Mouse (Mus musculus) neutrophil, adult 59 days (primary cell): ENCODE results near the gene Slc50a1. TPM values are rescaled to one million over a fixed set of nuclear protein-coding genes. Genes with fewer than 3 reads are reported as not detected.

ENCODE experiments used
- total RNA-seq, 2 experiments: library from RNA; stranded (reverse); gene quantifications; 1 replicate in 1 of 2; 2 replicates in 1 of 2; pipeline ENCODE4 v1.2.4; 2023

The Slc50a1 gene
- 10 to 100 TPM; 18.8 to 21.5 TPM for total RNA-seq

DNA sequence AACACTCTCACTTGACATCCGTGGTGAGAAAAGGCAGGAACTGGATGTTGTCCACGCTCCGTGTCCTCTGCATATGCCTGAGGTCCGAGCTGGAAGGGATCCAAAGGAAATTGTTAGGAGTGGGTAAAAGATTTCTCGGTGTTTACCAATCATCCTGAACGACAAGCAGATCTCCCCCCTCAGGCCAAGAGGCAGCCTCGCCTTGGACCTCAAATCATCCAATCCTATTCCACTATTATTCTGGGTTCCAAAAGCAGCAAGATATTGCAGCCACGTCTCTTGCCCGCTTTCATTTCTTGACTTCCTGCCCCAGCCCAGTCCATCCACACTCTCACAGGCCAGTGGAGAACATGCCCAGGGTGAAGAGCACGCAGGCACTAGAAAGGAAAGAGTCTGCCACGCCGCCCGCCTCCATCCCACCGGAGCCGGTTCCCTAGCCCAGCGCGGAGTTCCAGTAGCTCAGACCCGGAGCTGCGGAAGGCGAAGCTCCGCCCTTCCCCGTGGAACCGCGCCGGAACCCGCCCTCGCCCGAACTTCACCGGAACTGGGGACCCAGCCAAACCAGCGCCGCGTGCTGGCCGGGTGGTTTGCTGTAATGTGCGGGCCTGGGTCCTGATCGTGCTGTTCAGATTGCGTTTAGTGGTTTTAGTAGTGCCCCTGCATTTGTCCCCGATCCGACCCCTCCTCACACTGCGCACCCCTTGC is at the start of gene Slc50a1:
Slc50a1 (minus strand) TSS at position 520 of the 705 bp plus-strand sequence.

GRCm38 (mm10) chr3:89280606-89281511 is 10.5 kb upstream of the Slc50a1 start, which contains the start of gene Efna1:
TSS of gene Efna1 (minus strand) at chr3:89281142.

DNA sequence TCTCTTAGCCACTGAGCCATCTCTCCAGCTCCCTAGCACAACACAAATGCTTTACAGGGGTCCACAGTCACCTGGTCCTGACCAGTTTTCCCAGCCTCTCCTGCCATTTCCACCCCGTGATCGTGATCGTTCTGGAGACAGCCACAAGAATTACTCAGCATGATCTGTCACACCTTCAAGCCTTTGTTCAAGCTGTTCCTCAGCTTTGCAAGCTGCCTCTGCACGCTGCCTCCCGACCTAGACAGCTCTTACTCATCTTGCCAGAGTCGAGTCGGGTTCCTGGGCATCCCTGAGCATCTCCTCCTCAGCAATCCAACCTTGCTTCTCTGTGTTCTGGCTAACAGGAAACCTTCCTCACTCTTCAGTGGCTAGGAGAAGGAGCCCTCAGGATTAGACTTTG is 11.3 kb downstream of the Slc50a1 start, which contains the start of gene Dpm3:
Dpm3 (plus strand) TSS at position 283 of the 400 bp plus-strand sequence.

DNA sequence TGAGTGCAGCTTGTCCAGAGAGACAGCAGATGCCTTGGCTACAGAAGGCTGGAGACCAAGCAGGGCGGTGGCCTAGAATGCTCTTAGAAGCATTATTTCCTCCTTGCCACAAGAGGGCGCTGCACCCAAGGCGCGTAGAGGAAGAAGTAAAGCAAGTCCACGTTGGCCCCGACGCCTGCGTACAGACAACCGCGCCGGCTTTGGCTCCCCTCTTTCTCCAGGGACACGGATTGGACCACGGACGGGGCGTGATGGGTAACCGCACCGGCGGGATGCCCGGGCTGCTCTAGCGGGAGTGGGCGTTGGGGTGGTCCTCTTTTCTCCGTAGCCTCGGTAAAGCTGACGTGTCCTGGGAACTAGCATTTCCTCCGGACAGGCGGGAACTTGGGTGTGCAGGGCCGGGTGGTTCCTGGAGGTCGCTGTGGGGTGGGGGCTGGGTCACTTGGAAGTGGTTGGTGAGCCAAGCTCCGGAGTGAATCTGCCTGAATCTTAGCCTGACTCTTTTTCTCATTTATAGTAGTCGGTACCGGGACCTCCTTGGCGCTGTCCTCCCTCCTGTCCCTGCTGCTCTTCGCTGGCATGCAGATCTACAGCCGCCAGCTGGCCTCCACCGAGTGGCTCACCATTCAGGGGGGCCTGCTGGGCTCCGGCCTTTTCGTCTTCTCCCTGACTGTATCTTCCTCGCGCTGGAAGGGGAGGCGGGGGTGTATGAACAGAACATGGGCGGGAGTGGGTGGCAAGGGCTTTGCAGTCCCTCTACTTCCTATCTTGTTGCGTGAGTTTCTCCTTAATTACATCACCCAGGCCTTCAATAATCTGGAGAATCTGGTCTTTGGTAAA is 23.9 kb downstream of the Slc50a1 start, which contains the start of gene Trim46:
Trim46 (minus strand) TSS at position 49 of the 840 bp plus-strand sequence.

DNA sequence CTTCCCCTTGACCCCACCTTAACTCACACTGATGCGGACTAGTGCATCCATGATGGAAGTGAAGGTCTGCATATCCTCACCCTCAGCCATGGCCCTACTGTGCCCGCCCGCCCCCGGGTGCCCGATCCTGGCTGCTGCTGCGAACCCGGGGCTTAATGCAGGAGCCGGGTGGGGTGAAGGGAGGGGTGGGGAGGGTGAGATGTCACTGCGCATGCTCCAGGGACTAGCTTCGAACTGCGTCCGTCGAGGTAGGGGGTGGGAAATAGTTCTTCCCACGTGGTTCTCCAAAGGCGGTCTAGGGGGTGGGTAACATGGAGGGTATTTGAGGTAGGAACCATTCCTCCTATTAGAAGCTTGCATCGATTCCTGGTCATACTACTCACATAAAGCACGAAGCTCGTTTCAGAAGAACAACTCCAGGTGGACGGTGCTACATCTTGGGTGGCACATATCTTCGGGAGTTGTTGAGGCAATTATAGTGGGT is 24.6 kb downstream of the Slc50a1 start, which contains the start of gene Krtcap2:
Krtcap2 (plus strand) TSS at position 279 of the 484 bp plus-strand sequence.

GRCm38 (mm10) chr3:89228836-89229235 is 41.5 kb downstream of the Slc50a1 start, which contains the start of gene Muc1:
TSS of gene Muc1 (plus strand) at chr3:89229057.

GRCm38 (mm10) chr3:89226900-89227299 is 43.5 kb downstream of the Slc50a1 start, which contains the start of gene Mtx1:
TSS of gene Mtx1 (minus strand) at chr3:89227088.

Other genes starting within 250 kb of the Slc50a1 start
- 10 to 100 TPM; 18.7 to 23.5 TPM for gene Rusc1, start 177.3 kb downstream of the Slc50a1 start, total RNA-seq
- gene Gm43738, start 169.5 kb downstream of the Slc50a1 start, total RNA-seq, result not detected
- 10 to 100 TPM; 27.4 to 34.5 TPM for gene Fdps, start 168.6 kb downstream of the Slc50a1 start, total RNA-seq
- gene Pklr, start 134.4 kb downstream of the Slc50a1 start, total RNA-seq, result 10 to 100 TPM in 1 of 2 experiments, 1 to 10 TPM in 1; 5.7 to 15.2 TPM
- not detected for gene Hcn3, start 110.4 kb downstream of the Slc50a1 start, total RNA-seq
- gene Clk2, start 105.8 kb downstream of the Slc50a1 start, total RNA-seq, result 10 to 100 TPM; 46.4 to 68.4 TPM
- gene Scamp3, start 93.1 kb downstream of the Slc50a1 start, total RNA-seq, result 10 to 100 TPM; 43.8 to 48.0 TPM
- gene Fam189b, start 87.4 kb downstream of the Slc50a1 start, total RNA-seq, result 1 to 10 TPM; 6.2 to 8.9 TPM
- 10 to 100 TPM; 62.4 to 71.4 TPM for gene Gba, start 67.6 kb downstream of the Slc50a1 start, total RNA-seq
- gene Thbs3, start 55.4 kb downstream of the Slc50a1 start, total RNA-seq, result 1 to 10 TPM in 1 of 2 experiments, under 1 TPM in 1; 0.38 to 1.1 TPM
- 10 to 100 TPM; 51.2 to 53.3 TPM for gene Mtx1, start 43.5 kb downstream of the Slc50a1 start, total RNA-seq
- not detected for gene Muc1, start 41.5 kb downstream of the Slc50a1 start, total RNA-seq
- gene Krtcap2, start 24.6 kb downstream of the Slc50a1 start, total RNA-seq, result 10 to 100 TPM; 58.9 to 75.6 TPM
- under 1 TPM; 0.53 to 0.69 TPM for gene Trim46, start 24.3 kb downstream of the Slc50a1 start, total RNA-seq
- gene Dpm3, start 11.2 kb downstream of the Slc50a1 start, total RNA-seq, result 10 to 100 TPM; 35.3 to 45.6 TPM
- not detected for gene Efna1, start 10.6 kb upstream of the Slc50a1 start, total RNA-seq
- not detected for gene Efna3, start 52.4 kb upstream of the Slc50a1 start, total RNA-seq
- gene Efna4, start 67.5 kb upstream of the Slc50a1 start, total RNA-seq, result not detected
- gene Adam15, start 79.4 kb upstream of the Slc50a1 start, total RNA-seq, result 100 to 1,000 TPM; 120 to 129 TPM
- not detected for gene Dcst2, start 91.4 kb upstream of the Slc50a1 start, total RNA-seq
- gene Dcst1, start 94.7 kb upstream of the Slc50a1 start, total RNA-seq, result not detected
- gene Zbtb7b, start 124.2 kb upstream of the Slc50a1 start, total RNA-seq, result 100 to 1,000 TPM; 134 to 142 TPM
- under 1 TPM in 1 of 2 experiments, not detected in 1; 0.87 TPM for gene Lenep, start 132.2 kb upstream of the Slc50a1 start, total RNA-seq
- gene Flad1, start 141.3 kb upstream of the Slc50a1 start, total RNA-seq, result 10 to 100 TPM; 14.4 to 16.8 TPM
- gene Cks1b, start 147.8 kb upstream of the Slc50a1 start, total RNA-seq, result 10 to 100 TPM; 42.6 to 51.9 TPM
- gene Shc1, start 147.9 kb upstream of the Slc50a1 start, total RNA-seq, result 100 to 1,000 TPM; 104 to 111 TPM
- 10 to 100 TPM; 37.1 to 39.3 TPM for gene Pygo2, start 159.6 kb upstream of the Slc50a1 start, total RNA-seq
- 100 to 1,000 TPM; 149 to 151 TPM for gene Pbxip1, start 166.1 kb upstream of the Slc50a1 start, total RNA-seq
- 1 to 10 TPM; 6.7 to 9.7 TPM for gene Pmvk, start 184.0 kb upstream of the Slc50a1 start, total RNA-seq
- gene Kcnn3, start 249.6 kb upstream of the Slc50a1 start, total RNA-seq, result under 1 TPM; 0.07 to 0.09 TPM